16 mouse cellular contexts compared by ENCODE assay signal in the genomic region with DNA sequence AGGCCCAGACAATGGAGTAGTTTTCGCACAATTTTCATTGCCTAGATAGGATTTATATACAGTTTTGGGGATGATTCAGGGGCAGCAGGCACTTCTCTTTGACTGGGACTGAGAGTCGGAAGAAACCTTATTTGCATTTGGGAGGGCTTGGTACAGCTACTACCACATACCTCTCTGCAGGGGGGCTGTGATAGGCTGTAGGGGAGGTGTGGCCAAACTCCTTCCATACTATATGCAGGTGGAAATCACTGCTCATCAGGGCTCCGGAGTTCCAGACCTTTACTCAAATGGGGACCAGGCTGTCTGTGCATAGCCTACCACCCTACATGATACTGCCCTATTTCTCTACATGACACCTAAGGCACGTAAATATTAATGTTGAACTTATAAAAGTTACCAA.
"Had no signal": no experiment of that assay in that cellular context is flagged by ENCODE, and none has a peak within 500 bp of the region (broad histone marks: within the 10 kb centered on the region; RNA-seq: fewer than 3 reads in every experiment).

No protein-coding gene starts in this region.

- DNase-seq: heart, postnatal 10 days; heart, postnatal 14 days; heart, postnatal 36 days; heart, postnatal 4 days; kidney, adult 11 months; kidney, adult 18-20 months; kidney, adult 2 months; kidney, adult 8-10 months; kidney, adult 9 months; kidney, postnatal 10 days; kidney, postnatal 14 days; kidney, postnatal 25 days; kidney, postnatal 36 days; kidney, postnatal 4 days; layer of hippocampus, adult 9-11 months; layer of hippocampus, postnatal 36 days had no signal
